Mouse (Mus musculus) embryonic facial prominence, embryonic 13.5 days (tissue): ENCODE results near the gene Idh3g. TPM values are rescaled to one million over a fixed set of nuclear protein-coding genes. Genes with fewer than 3 reads are reported as not detected.

Experiments
- ATAC-seq: fragments of 200-750 bp; cut with Nextera tagmentation; 2 replicates; pipeline ENCODE4 v1.8.0; 2017; ENCODE audit warnings: low read depth; ENCODE audit not compliant: insufficient number of reproducible peaks, insufficient read depth, low FRiP score, low TSS enrichment
- H3K27ac ChIP-seq: fragments of 300-500 bp; sonication (generic); 2 replicates; pipeline ENCODE4 v1.5.1; 2015; ENCODE audit warnings: moderate library complexity, mild to moderate bottlenecking, inconsistent platforms
- H3K27me3 ChIP-seq: fragments of 300-500 bp; sonication (generic); 2 replicates; pipeline ENCODE4 v1.6.1; 2015; ENCODE audit warnings: mild to moderate bottlenecking, inconsistent platforms
- H3K36me3 ChIP-seq: fragments of 300-500 bp; sonication (generic); 2 replicates; pipeline ENCODE4 v1.6.1; 2015; ENCODE audit warnings: mild to moderate bottlenecking, inconsistent platforms
- H3K4me1 ChIP-seq: fragments of 300-500 bp; sonication (generic); 2 replicates; pipeline ENCODE4 v1.6.1; 2015; ENCODE audit warnings: inconsistent platforms
- H3K4me2 ChIP-seq: fragments of 300-500 bp; sonication (generic); 2 replicates; pipeline ENCODE4 v1.6.1; 2015; ENCODE audit warnings: moderate library complexity, mild to moderate bottlenecking, inconsistent platforms
- H3K4me3 ChIP-seq: fragments of 300-500 bp; sonication (generic); 2 replicates; pipeline ENCODE4 v1.5.1; 2015; ENCODE audit warnings: mild to moderate bottlenecking, inconsistent platforms
- H3K9ac ChIP-seq: fragments of 300-500 bp; sonication (generic); 2 replicates; pipeline ENCODE4 v1.6.1; 2015; ENCODE audit warnings: mild to moderate bottlenecking, inconsistent platforms
- H3K9me3 ChIP-seq: fragments of 300-500 bp; sonication (generic); 2 replicates; pipeline ENCODE4 v1.6.1; 2016; ENCODE audit warnings: inconsistent platforms
- WGBS: fragments of 180-500 bp; shearing (Covaris S2); methylation state at CpG from one replicate; pipeline ENCODE4 v1.1.7; 2015; ENCODE audit warnings: mixed read lengths; 5-methylcytosine and 5-hydroxymethylcytosine counted together
- polyA plus RNA-seq: library from polyadenylated mRNA; unstranded; fragments of >200 nt; fragmentation: Nextera tagmentation; extraction: Ambion mirVana; gene quantifications from 2 replicates; pipeline ENCODE4 v1.2.1, GENCODE M21; 2015

Idh3g gene
- polyA plus RNA-seq, 1 experiment from 2014 or later, result 204 TPM

- Histone ChIP-seq H3K27ac (peak overlapping the region; percentile 57; the same call in 1 of the 2 replicates), H3K9me3 (no peaks in the 10 kb centered on the region), H3K27me3 (no peaks in the 10 kb centered on the region), H3K4me1 (peaks cover 7% of the 10 kb centered on the region; the same call in 1 of the 2 replicates), H3K4me2 (no peak overlapping the region), H3K4me3 (no peak overlapping the region), H3K36me3 (peaks cover 25% of the 10 kb centered on the region), H3K9ac (no peak overlapping the region)
- no peak for ATAC-seq
Observed at GRCm38 (mm10) chrX:73793039-73793438, 6.3 kb upstream of the Idh3g start.

DNA sequence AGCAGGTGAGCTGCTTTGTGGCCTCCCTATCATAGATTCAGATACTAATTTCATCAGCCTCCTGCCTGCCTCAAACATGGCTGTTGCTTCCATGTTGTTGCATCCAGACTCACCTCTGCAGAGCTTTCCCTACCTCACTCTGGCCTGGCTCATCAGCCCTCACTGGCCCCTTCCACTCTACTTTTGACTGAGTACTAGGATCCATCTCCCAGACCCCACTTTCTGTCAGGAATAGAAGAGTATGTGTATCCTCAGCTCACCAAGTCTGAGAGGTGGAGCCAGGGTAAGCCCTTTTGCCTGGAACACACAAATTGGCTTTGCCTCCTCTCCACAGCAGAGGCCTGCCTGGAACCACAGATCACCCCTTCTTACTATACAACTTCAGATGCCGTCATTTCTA is 1.8 kb upstream of the Idh3g start:
- 0 out of 2 replicates have a peak overlapping the region, but pooled peaks have one; percentile 59 for H3K4me3 ChIP-seq
- H3K4me2 ChIP-seq, result peak overlapping the region; percentile 68
- H3K9me3 ChIP-seq, result no peaks in the 10 kb centered on the region
- H3K27ac ChIP-seq, result no peak overlapping the region
- peaks cover 8% of the 10 kb centered on the region; the same call in 1 of the 2 replicates for H3K4me1 ChIP-seq
- H3K27me3 ChIP-seq, result peaks cover 4% of the 10 kb centered on the region; the same call in 1 of the 2 replicates
- H3K36me3 ChIP-seq, result 0 out of 2 replicates have a peak, but pooled peaks cover 13% of the 10 kb centered on the region
- peak overlapping the region; percentile 77 for H3K9ac ChIP-seq
- no peak for ATAC-seq
- 100% methylated on average over 1 of the region's 1 CpGs for WGBS

DNA sequence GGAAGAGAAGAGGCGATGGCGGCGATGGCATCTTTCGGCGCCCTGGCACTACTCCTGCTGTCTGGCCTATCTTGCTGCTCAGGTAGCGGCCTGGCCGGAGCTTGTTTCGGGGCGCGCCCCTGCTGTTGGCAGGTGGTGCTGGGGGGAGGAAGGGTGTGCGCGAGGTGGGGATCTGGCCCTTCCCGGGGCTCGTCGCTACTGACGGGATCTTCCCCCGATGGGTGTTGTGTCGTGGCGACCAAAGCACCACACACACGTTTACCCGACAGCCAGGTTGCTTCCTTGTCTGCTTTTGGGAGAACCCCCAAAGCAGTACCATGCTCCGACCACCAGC is 495 bp upstream of the Idh3g start:
- ATAC-seq, result peak; percentile 7; the same call in 1 of the 2 replicates
- WGBS, result 31% methylated on average over 18 of the region's 22 CpGs
- Histone ChIP-seq H3K4me1 (peaks cover 8% of the 10 kb centered on the region; the same call in 1 of the 2 replicates), H3K27me3 (peaks cover 4% of the 10 kb centered on the region; the same call in 1 of the 2 replicates), H3K4me3 (peak overlapping the region; percentile 59), H3K36me3 (0 out of 2 replicates have a peak, but pooled peaks cover 13% of the 10 kb centered on the region), H3K27ac (peak overlapping the region; percentile 88), H3K9me3 (no peaks in the 10 kb centered on the region), H3K4me2 (peak overlapping the region; percentile 68), H3K9ac (peak overlapping the region; percentile 77)

DNA sequence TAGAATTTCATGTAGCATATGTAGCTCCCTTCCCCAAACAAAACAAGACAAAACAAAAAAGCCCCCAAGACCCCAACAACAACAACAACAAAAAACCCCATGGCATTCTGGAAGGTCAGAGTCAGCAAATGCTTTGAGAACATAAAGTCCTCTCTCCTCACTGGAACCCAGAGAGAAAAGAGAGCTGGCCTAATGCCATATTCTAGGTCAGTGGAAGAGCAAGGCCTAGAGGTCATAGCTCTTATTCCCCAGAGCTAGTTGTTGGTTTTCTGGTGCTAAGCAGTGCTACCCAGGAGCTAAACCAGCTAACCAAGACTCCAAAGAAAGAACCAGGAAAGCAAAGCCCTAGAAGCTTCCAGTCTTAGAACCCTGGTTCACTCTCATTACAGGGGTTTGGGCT is 1.0 kb downstream of the Idh3g start:
- ATAC-seq, result no peak
- Histone ChIP-seq H3K4me1 (peaks cover 8% of the 10 kb centered on the region; the same call in 1 of the 2 replicates), H3K9me3 (no peaks in the 10 kb centered on the region), H3K4me2 (peak overlapping the region; percentile 61), H3K9ac (peak overlapping the region; percentile 76), H3K36me3 (peaks cover 11% of the 10 kb centered on the region), H3K4me3 (peak overlapping the region; percentile 59), H3K27ac (no peak overlapping the region), H3K27me3 (peaks cover 4% of the 10 kb centered on the region; the same call in 1 of the 2 replicates)

- H3K36me3 ChIP-seq, result peaks cover 36% of the 10 kb centered on the region
- H3K4me3 ChIP-seq, result no peak overlapping the region
- 87% methylated on average over 3 of the region's 3 CpGs for WGBS
- no peak overlapping the region for H3K9ac ChIP-seq
- ATAC-seq, result no peak
- no peak overlapping the region for H3K4me2 ChIP-seq
- H3K27ac ChIP-seq, result no peak overlapping the region
- no peaks in the 10 kb centered on the region; the same call in 1 of the 2 replicates for H3K4me1 ChIP-seq
- H3K27me3 ChIP-seq, result peaks cover 4% of the 10 kb centered on the region; the same call in 1 of the 2 replicates
- H3K9me3 ChIP-seq, result no peaks in the 10 kb centered on the region
Observed at GRCm38 (mm10) chrX:73782227-73782626, 4.5 kb downstream of the Idh3g start.

DNA sequence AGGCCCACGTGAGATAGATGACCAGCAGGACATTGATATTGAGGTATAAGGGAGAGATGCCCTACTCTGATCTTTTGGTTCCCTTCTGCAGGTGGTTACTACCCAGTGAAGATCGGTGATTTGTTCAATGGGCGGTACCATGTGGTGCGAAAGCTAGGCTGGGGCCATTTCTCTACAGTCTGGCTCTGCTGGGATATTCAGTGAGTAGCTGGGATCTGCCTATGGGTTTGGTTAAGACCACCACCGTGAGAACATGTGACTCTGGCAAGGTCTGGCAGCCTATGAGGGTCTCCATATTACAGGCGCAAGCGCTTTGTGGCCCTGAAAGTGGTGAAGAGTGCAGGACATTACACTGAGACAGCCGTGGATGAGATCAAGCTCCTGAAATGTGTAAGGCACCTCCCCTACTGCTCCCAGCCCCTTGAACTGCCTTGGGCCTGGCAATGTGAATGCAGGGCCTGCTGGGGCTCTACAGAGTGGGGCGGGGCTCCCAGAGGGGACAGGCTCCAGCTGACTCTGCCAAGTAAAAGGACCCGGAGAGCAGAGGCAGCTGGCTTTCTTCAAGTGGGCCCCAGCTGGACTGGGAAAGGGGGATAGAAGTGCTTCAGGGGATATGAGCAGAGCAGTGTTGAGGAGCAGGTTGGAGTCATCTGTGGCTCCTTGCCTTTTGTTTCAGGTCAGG is 11.8 kb downstream of the Idh3g start:
- no peak for ATAC-seq
- no peaks in the 10 kb centered on the region for H3K9me3 ChIP-seq
- no peak overlapping the region for H3K9ac ChIP-seq
- WGBS, result 72% methylated on average over 10 of the region's 10 CpGs
- H3K4me1 ChIP-seq, result no peaks in the 10 kb centered on the region
- H3K4me2 ChIP-seq, result no peak overlapping the region
- no peaks in the 10 kb centered on the region for H3K27me3 ChIP-seq
- no peak overlapping the region for H3K4me3 ChIP-seq
- peaks cover 34% of the 10 kb centered on the region for H3K36me3 ChIP-seq
- no peak overlapping the region for H3K27ac ChIP-seq

DNA sequence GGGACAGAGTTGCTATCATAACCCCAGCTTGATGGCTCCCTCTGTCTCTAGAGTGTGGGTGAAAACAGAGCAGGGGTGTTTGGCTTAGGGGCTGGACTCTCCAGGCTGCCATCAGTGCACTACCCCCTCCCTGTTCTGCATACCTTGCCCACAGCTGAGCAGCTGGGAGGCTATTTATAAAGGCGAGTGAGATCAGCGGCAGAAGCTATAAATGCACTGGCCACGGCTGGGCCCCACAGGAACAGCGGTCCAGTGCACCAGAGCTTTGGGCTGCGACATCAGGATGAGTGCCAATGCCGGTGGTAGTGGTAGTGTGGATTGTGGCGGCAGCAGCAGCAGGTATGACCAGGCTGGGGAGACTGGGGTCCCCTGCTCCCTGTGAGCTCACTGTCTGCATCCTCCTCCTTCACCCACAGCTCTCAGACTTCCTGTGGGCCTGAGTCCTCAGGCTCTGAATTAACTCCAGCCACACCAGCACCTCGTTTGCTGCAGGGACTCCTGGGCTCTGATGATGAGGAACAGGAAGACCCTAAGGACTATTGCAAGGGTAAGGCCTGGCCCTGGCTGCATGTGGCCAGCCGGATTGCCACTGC is 12.4 kb downstream of the Idh3g start, which contains the start of gene Srpk3:
TSS of gene Srpk3 (plus strand) at position 238 of the 593 bp plus-strand sequence.
- ATAC-seq, result no peak

DNA sequence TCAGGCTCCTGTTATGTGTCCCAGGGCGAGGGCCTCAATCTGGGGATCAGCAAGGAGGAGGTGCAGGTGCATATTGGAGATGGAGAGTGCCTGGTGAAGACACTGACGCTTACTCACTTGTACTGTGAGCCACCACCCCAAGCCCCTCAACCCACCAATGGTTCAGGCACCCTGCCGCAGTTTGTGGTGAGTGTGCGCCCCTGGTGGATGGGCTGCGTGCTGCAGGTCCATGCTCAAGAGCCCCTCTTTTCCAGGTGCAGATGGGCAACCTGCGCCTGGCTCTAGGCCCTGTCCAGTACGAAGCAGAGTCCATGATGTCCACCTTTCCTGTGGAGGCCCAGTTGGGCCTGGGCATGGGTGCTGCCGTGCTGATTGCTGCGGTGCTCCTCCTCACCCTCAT is 19.4 kb downstream of the Idh3g start:
- Histone ChIP-seq H3K27ac (no peak overlapping the region), H3K27me3 (no peaks in the 10 kb centered on the region), H3K36me3 (no peaks in the 10 kb centered on the region), H3K9ac (no peak overlapping the region), H3K4me3 (no peak overlapping the region), H3K9me3 (no peaks in the 10 kb centered on the region), H3K4me2 (no peak overlapping the region), H3K4me1 (no peaks in the 10 kb centered on the region)
- ATAC-seq, result no peak
- WGBS, result 63% methylated on average over 9 of the region's 9 CpGs

More for the DNA sequence above, 12.4 kb downstream of the Idh3g start, which contains the start of gene Srpk3:
- Histone ChIP-seq H3K36me3 (peaks cover 29% of the 10 kb centered on the region), H3K4me1 (no peaks in the 10 kb centered on the region), H3K27me3 (no peaks in the 10 kb centered on the region), H3K4me3 (no peak within 1 kb of the TSS), H3K9me3 (no peaks in the 10 kb centered on the region), H3K4me2 (no peak within 1 kb of the TSS), H3K27ac (no peak within 1 kb of the TSS), H3K9ac (no peak within 1 kb of the TSS)
- 67% methylated on average over 9 of the region's 9 CpGs for WGBS

DNA sequence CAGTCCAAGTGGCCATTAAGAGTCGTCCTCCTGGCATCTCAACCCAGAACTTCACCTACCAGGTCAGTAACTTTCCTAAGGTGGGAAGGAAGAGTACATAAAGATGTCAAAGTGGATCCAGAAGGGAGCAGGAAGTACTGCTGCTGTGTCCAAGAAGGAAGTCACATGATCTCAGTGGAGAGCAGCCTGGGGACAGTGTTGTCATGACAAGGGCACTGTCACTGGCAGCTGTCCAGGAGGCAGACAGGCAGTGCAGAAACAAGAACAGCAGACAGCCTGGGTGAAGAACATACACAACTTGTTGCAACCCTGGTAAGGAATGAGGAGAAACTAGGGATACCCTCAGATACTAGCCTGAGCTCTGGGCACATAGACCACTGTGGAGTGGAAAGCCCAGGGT is 21.4 kb downstream of the Idh3g start:
- ATAC-seq, result no peak
- Histone ChIP-seq H3K9ac (no peak overlapping the region), H3K36me3 (no peaks in the 10 kb centered on the region), H3K9me3 (no peaks in the 10 kb centered on the region), H3K4me2 (no peak overlapping the region), H3K4me3 (no peak overlapping the region), H3K27me3 (no peaks in the 10 kb centered on the region), H3K4me1 (no peaks in the 10 kb centered on the region), H3K27ac (no peak overlapping the region)
- 54% methylated on average over 1 of the region's 1 CpGs for WGBS

DNA sequence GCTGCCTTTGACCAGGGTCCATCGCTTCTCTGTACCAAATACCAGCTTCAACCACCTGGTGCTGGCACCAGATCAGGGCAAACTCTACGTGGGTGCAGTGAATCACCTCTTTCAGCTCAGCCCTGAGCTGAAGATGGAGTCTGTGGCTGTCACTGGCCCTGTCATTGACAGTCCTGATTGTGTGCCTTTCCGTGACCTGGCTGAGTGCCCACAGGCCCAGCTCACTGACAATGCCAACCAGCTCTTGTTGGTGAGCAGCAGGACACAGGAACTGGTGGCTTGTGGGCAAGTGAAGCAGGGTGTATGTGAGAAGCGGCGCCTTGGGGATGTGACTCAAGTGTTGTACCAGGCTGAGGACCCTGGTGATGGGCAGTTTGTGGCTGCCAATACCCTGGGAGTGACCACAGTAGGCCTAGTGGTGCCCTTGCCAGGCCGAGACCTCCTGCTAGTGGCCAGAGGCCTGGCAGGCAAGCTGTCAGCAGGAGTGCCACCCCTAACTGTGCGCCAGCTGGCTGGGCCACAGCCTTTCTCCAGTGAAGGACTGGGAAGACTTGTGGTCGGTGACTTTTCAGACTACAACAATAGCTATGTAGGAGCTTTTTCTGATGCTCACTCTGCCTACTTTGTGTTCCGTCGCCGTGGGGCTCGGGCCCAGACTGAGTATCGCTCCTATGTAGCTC is 27.9 kb downstream of the Idh3g start:
- whole genome bisulfite sequencing, result 85% methylated on average over 13 of the region's 13 CpGs
- Histone ChIP-seq H3K4me2 (no peak overlapping the region), H3K36me3 (no peaks in the 10 kb centered on the region), H3K9ac (no peak overlapping the region), H3K9me3 (no peaks in the 10 kb centered on the region), H3K4me3 (no peak overlapping the region), H3K27me3 (peaks cover 21% of the 10 kb centered on the region; the same call in 1 of the 2 replicates), H3K27ac (no peak overlapping the region), H3K4me1 (no peaks in the 10 kb centered on the region)
- no peak for ATAC-seq

DNA sequence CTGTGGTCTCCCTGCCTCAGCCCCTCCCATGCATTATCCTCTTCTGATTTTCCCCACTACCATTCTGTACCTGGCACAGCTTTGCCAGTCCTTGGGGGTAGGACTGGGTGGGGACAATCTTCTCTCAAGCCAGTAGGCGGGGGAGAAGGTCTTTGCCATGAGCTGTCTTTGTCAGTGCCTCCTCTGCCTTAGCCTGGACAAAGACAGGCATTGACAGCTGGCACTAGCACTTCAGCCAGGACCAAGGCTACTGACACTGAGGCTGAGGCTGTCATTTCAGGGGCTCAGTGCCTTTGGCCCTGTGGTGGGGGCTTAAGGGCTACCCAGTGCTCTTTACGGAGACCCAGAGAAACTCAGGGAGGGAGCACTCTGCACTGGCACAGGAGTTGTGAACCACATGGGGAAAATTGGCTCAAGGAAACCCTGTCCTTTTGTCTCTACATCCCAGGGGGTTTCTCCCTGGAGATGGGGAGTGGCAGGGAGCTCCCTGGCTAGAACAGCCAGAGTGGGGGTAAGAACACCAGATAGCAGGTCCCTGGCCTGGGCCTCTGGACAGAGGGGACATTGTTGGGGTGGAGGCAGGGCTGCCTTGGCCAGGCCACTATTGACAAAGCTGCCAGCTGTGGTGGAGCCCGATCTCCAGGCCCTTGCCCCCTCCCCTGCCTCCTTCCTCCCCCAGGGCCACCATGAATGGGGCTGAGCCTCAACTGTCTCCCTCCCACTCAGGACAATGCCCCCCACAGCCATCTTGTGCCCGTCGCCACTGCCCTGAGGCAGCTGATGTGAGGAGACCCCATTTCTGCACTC is 30.2 kb downstream of the Idh3g start, which contains the start of gene Plxnb3:
TSS of gene Plxnb3 (plus strand) at position 757 of the 807 bp plus-strand sequence.
- Histone ChIP-seq H3K27ac (no peak within 1 kb of the TSS), H3K4me1 (no peaks in the 10 kb centered on the region), H3K9me3 (no peaks in the 10 kb centered on the region), H3K27me3 (peaks cover 21% of the 10 kb centered on the region; the same call in 1 of the 2 replicates), H3K4me2 (no peak within 1 kb of the TSS), H3K4me3 (no peak within 1 kb of the TSS), H3K36me3 (no peaks in the 10 kb centered on the region), H3K9ac (no peak within 1 kb of the TSS)
- ATAC-seq, result no peak
- 54% methylated on average over 5 of the region's 5 CpGs for WGBS
